In genomic region chr13:54324178-54324577, GRCm38 (mm10) we compare ENCODE assay signal across 12 mouse cellular contexts. TPM values are rescaled to one million over a fixed set of nuclear protein-coding genes. Genes with fewer than 3 reads are reported as not detected.
DNase-seq lines count a peak whose midpoint lies in the region; ATAC-seq and TF ChIP-seq lines count a peak whose summit lies in the region.
"Had no signal": no experiment of that assay in that cellular context is flagged by ENCODE, and none has a peak within 500 bp of the region (broad histone marks: within the 10 kb centered on the region; RNA-seq: fewer than 3 reads in every experiment).

No protein-coding gene starts in this region.

- H3K79me2 ChIP-seq in myocyte (ENCODE audit: control insufficient read depth, insufficient read depth) = no peaks in the 10 kb centered on the region

- H3K4me1 ChIP-seq in neural tube, embryonic 11.5 days (ENCODE audit: control insufficient read depth, insufficient read depth, low read length) = peaks cover 15% of the 10 kb centered on the region
- peaks cover 25% of the 10 kb centered on the region for H3K4me1 ChIP-seq in forebrain, embryonic 11.5 days (replicated peaks; ENCODE audit: control insufficient read depth, insufficient read depth, low read length)
- peaks cover 53% of the 10 kb centered on the region for H3K4me1 ChIP-seq in hindbrain, embryonic 13.5 days (replicated peaks)

- no peaks in the 10 kb centered on the region for H3K36me3 ChIP-seq in neural tube, embryonic 11.5 days (ENCODE audit: control insufficient read depth, insufficient read depth, low read length)
- H3K36me3 ChIP-seq in forebrain, embryonic 11.5 days (ENCODE audit: control insufficient read depth, insufficient read depth, low read length) = no peaks in the 10 kb centered on the region
- H3K36me3 ChIP-seq in hindbrain, embryonic 13.5 days = no peaks in the 10 kb centered on the region
- no peaks in the 10 kb centered on the region for H3K36me3 ChIP-seq in myocyte (ENCODE audit: control insufficient read depth, insufficient read depth)
- H3K36me3 ChIP-seq: embryonic facial prominence, embryonic 12.5 days; liver, embryonic 12.5 days had no signal

- H3K4me2 ChIP-seq in neural tube, embryonic 11.5 days (ENCODE audit: low read depth) = no peak overlapping the region
- H3K4me2 ChIP-seq in forebrain, embryonic 11.5 days (ENCODE audit: low read depth, low read length, severe bottlenecking) = no peak overlapping the region
- no peak overlapping the region for H3K4me2 ChIP-seq in hindbrain, embryonic 13.5 days
- peak overlapping the region; percentile 68 for H3K4me2 ChIP-seq in myocyte (ENCODE audit: low read depth)
- H3K4me2 ChIP-seq: embryonic facial prominence, embryonic 12.5 days; liver, embryonic 12.5 days had no signal

- H3K9ac ChIP-seq in neural tube, embryonic 11.5 days (ENCODE audit: low read length) = no peak overlapping the region; the same call in 1 of the 2 replicates
- H3K9ac ChIP-seq in forebrain, embryonic 11.5 days (ENCODE audit: low read length) = no peak overlapping the region
- H3K9ac ChIP-seq in hindbrain, embryonic 13.5 days = no peak overlapping the region
- H3K9ac ChIP-seq: embryonic facial prominence, embryonic 12.5 days; liver, embryonic 12.5 days had no signal

- H3K27ac ChIP-seq in neural tube, embryonic 11.5 days (ENCODE audit: low read depth, low read length) = peak overlapping the region; percentile 14; the same call in 1 of the 2 replicates
- H3K27ac ChIP-seq in forebrain, embryonic 11.5 days (ENCODE audit: low read depth, low read length) = peak overlapping the region; percentile 62
- peak overlapping the region; percentile 74 for H3K27ac ChIP-seq in hindbrain, embryonic 13.5 days
- H3K27ac ChIP-seq: embryonic facial prominence, embryonic 12.5 days; liver, embryonic 12.5 days; macrophage had no signal

- 65% methylated on average over 2 of the region's 2 CpGs for WGBS in neural tube, embryonic 11.5 days
- WGBS in forebrain, embryonic 11.5 days = 32% methylated on average over 2 of the region's 2 CpGs
- 22% methylated on average over 2 of the region's 2 CpGs for WGBS in hindbrain, embryonic 13.5 days

- no peaks in the 10 kb centered on the region for H3K27me3 ChIP-seq in neural tube, embryonic 11.5 days (ENCODE audit: control insufficient read depth, insufficient read depth, low read length)
- H3K27me3 ChIP-seq in forebrain, embryonic 11.5 days (ENCODE audit: control insufficient read depth, insufficient read depth, low read length) = no peaks in the 10 kb centered on the region
- H3K27me3 ChIP-seq in hindbrain, embryonic 13.5 days = no peaks in the 10 kb centered on the region
- no peaks in the 10 kb centered on the region for H3K27me3 ChIP-seq in myocyte (ENCODE audit: control insufficient read depth, insufficient read depth, insufficient read length)
- H3K27me3 ChIP-seq: embryonic facial prominence, embryonic 12.5 days had no signal

- H3K9me3 ChIP-seq in neural tube, embryonic 11.5 days (ENCODE audit: control insufficient read depth, low read length) = no peaks in the 10 kb centered on the region
- H3K9me3 ChIP-seq in forebrain, embryonic 11.5 days (ENCODE audit: control insufficient read depth, low read length) = no peaks in the 10 kb centered on the region
- no peaks in the 10 kb centered on the region for H3K9me3 ChIP-seq in hindbrain, embryonic 13.5 days
- H3K9me3 ChIP-seq: embryonic facial prominence, embryonic 12.5 days; liver, embryonic 12.5 days had no signal

- ATAC-seq in neural tube, embryonic 11.5 days (ENCODE audit: insufficient read depth, low FRiP score, low TSS enrichment) = no peak
- ATAC-seq in forebrain, embryonic 11.5 days (replicated peaks; ENCODE audit: low FRiP score) = no peak; the same call in 1 of the 2 replicates
- ATAC-seq in hindbrain, embryonic 13.5 days (ENCODE audit: low FRiP score) = no peak
- ATAC-seq: liver, embryonic 12.5 days had no signal

- H3K4me3 ChIP-seq in neural tube, embryonic 11.5 days (ENCODE audit: low read depth, low read length) = no peak overlapping the region
- no peak overlapping the region for H3K4me3 ChIP-seq in forebrain, embryonic 11.5 days (ENCODE audit: low read depth, low read length)
- H3K4me3 ChIP-seq in hindbrain, embryonic 13.5 days = no peak overlapping the region
- H3K4me3 ChIP-seq in myocyte = no peak overlapping the region
- H3K4me3 ChIP-seq: embryonic facial prominence, embryonic 12.5 days; liver, embryonic 12.5 days had no signal

- DNase-seq in neural tube, embryonic 11.5 days (ENCODE audit: low spot score) = no peak
- no peak for DNase-seq in neural tube, embryonic 10.5 days (ENCODE audit: extremely low spot score, low spot score)
- DNase-seq in forebrain, embryonic 11.5 days (ENCODE audit: low spot score) = no peak
- DNase-seq in spleen, postnatal 10 days (ENCODE audit: low spot score in 2 of 2) = no peak
- no peak for DNase-seq in lung, postnatal 4 days
- no peak for DNase-seq in B cell, adult 2 months
- DNase-seq: kidney, adult 18-20 months had no signal

- H3ac ChIP-seq in myocyte (ENCODE audit: control insufficient read depth, insufficient read length) = no peak overlapping the region

- no peak for TF ChIP-seq POLR2A in myocyte (IDR thresholded peaks at IDR 0.05; ENCODE audit: insufficient read length, low read depth)

TF ChIP-seq in myocyte, 11 proteins besides CTCF, POLR2A, EP300 and RAD21:
- TF ChIP-seq CEBPB (IDR thresholded peaks at IDR 0.05; ENCODE audit: insufficient read depth, poor library complexity, severe bottlenecking) (peak; percentile 49; the same call in 1 of the 2 replicates), POLR2AphosphoS2 (IDR thresholded peaks at IDR 0.05; ENCODE audit: insufficient read length, low read depth) (no peak)

RNA-seq across cellular contexts. Expression of gene Cplx2, which starts 47.0 kb away (rescaled TPM):
- polyA plus RNA-seq in neural tube, embryonic 11.5 days (2014; fragmentation: Nextera tagmentation; extraction: Ambion mirVana) = 11.2 and 11.7 TPM in 2 replicates
- polyA plus RNA-seq in forebrain, embryonic 11.5 days (2014; fragmentation: Nextera tagmentation; extraction: Ambion mirVana) = 11.8 and 13.3 TPM in 2 replicates
- 15.8 and 21.2 TPM in 2 replicates for polyA plus RNA-seq in hindbrain, embryonic 13.5 days (2015; fragmentation: Nextera tagmentation; extraction: Ambion mirVana)
- 5.2 TPM for polyA plus RNA-seq in myocyte (2012; fragmentation: generic; extraction: Trizol)
- polyA plus RNA-seq: macrophage had no signal

Comparison
In these comparisons a context has a peak if more than half of its experiments do, and no peak if none do; other contexts are left out.
1. H3K27ac ChIP-seq: peak in every context shown above with its lines; median percentile 74 in hindbrain, embryonic 13.5 days; 62 in forebrain, embryonic 11.5 days; 14 in neural tube, embryonic 11.5 days.